Mouse (Mus musculus) embryonic facial prominence, embryonic 14.5 days (tissue): ENCODE measurements around the gene Ccdc106. TPM values are rescaled to one million over a fixed set of nuclear protein-coding genes. Genes with fewer than 3 reads are reported as not detected.

Experiments used
- ATAC-seq: fragments of 200-750 bp; cut with Nextera tagmentation; 2 replicates; pipeline ENCODE4 v1.8.0; 2017; ENCODE audit warnings: low read depth, moderate number of reproducible peaks, moderate TSS enrichment
- DNase-seq: peaks from one replicate; pipeline ENCODE4 v3.0.0-alpha.2; 2015; ENCODE audit warnings: low spot score
- H3K27ac ChIP-seq: fragments of 300-500 bp; sonication (generic); replicated peaks from 2 replicates; pipeline ENCODE4 v1.5.1; 2014; ENCODE audit warnings: low read depth, mild to moderate bottlenecking, low read length, moderate library complexity
- H3K27me3 ChIP-seq: fragments of 300-500 bp; sonication (generic); replicated peaks from 2 replicates; pipeline ENCODE4 v1.6.1; 2014; ENCODE audit warnings: low read length; ENCODE audit not compliant: control insufficient read depth, insufficient read depth
- H3K36me3 ChIP-seq: fragments of 300-500 bp; sonication (generic); 2 replicates; pipeline ENCODE4 v1.6.1; 2014; ENCODE audit warnings: low read length, mixed read lengths; ENCODE audit not compliant: control insufficient read depth, insufficient read depth
- H3K4me1 ChIP-seq: fragments of 300-500 bp; sonication (generic); 2 replicates; pipeline ENCODE4 v1.6.1; 2014; ENCODE audit warnings: antibody characterized with exemption, low read length; ENCODE audit not compliant: control insufficient read depth, insufficient read depth
- H3K4me2 ChIP-seq: fragments of 300-500 bp; sonication (generic); 2 replicates; pipeline ENCODE4 v1.6.1; 2014; ENCODE audit warnings: low read depth, mild to moderate bottlenecking, low read length, moderate library complexity, mixed read lengths
- H3K4me3 ChIP-seq: fragments of 300-500 bp; sonication (generic); 2 replicates; pipeline ENCODE4 v1.5.1; 2014; ENCODE audit warnings: low read depth, mild to moderate bottlenecking, low read length
- H3K9ac ChIP-seq: fragments of 300-500 bp; sonication (generic); 2 replicates; pipeline ENCODE4 v1.6.1; 2014; ENCODE audit warnings: low read depth, mild to moderate bottlenecking, low read length, moderate library complexity, mixed read lengths
- H3K9me3 ChIP-seq: fragments of 300-500 bp; sonication (generic); 2 replicates; pipeline ENCODE4 v1.6.1; 2016; ENCODE audit warnings: low read length; ENCODE audit not compliant: control insufficient read depth
- WGBS: fragments of 180-500 bp; shearing (Covaris S2); extraction: QIAGEN DNeasy Blood & Tissue Kit; methylation state at CpG from one replicate; pipeline ENCODE4 v1.1.7; 2014; 5-methylcytosine and 5-hydroxymethylcytosine counted together
- polyA plus RNA-seq: library from polyadenylated mRNA; unstranded; fragments of >200 nt; fragmentation: Nextera tagmentation; extraction: Ambion mirVana; gene quantifications from 2 replicates; pipeline ENCODE4 v1.2.1, GENCODE M21; 2014

Ccdc106 gene
- polyA plus RNA-seq, 1 experiment from 2014 or later, result 21.6 TPM

GRCm38 (mm10) chr7:5036136-5036535, 15.8 kb downstream of the Ccdc106 start:
- ATAC-seq (no peak), DNase-seq (no peak)
- WGBS, result 95% methylated on average over 9 of the region's 9 CpGs
- Histone ChIP-seq H3K36me3 (peaks cover 60% of the 10 kb centered on the region), H3K4me1 (peaks cover 6% of the 10 kb centered on the region; the same call in 1 of the 2 replicates), H3K4me3 (no peak overlapping the region), H3K4me2 (no peak overlapping the region), H3K9ac (no peak overlapping the region), H3K9me3 (peaks cover 14% of the 10 kb centered on the region), H3K27ac (no peak overlapping the region), H3K27me3 (no peaks in the 10 kb centered on the region)

- no peak overlapping the region for H3K9ac ChIP-seq
- 96% methylated on average over 7 of the region's 7 CpGs for WGBS
- H3K9me3 ChIP-seq, result peaks cover 5% of the 10 kb centered on the region
- peaks cover 6% of the 10 kb centered on the region; the same call in 1 of the 2 replicates for H3K4me1 ChIP-seq
- H3K27me3 ChIP-seq, result no peaks in the 10 kb centered on the region
- DNase-seq, result no peak
- no peak overlapping the region for H3K27ac ChIP-seq
- no peak overlapping the region; the same call in 1 of the 2 replicates for H3K4me2 ChIP-seq
- ATAC-seq, result no peak
- no peak overlapping the region for H3K4me3 ChIP-seq
- H3K36me3 ChIP-seq, result peaks cover 51% of the 10 kb centered on the region
Observed at GRCm38 (mm10) chr7:5037026-5037425, 16.7 kb downstream of the Ccdc106 start.

GRCm38 (mm10) chr7:5037467-5037866, 17.1 kb downstream of the Ccdc106 start:
- WGBS, result 90% methylated on average over 8 of the region's 8 CpGs
- Histone ChIP-seq H3K4me3 (peak overlapping the region; percentile 71), H3K4me1 (peaks cover 6% of the 10 kb centered on the region; the same call in 1 of the 2 replicates), H3K9me3 (peaks cover under 1% of the 10 kb centered on the region; the same call in 1 of the 2 replicates), H3K9ac (no peak overlapping the region; the same call in 1 of the 2 replicates), H3K36me3 (peaks cover 47% of the 10 kb centered on the region), H3K27me3 (no peaks in the 10 kb centered on the region), H3K27ac (peak overlapping the region; percentile 97; the same call in 1 of the 2 replicates), H3K4me2 (peak overlapping the region; percentile 65)
- DNase-seq, result no peak
- ATAC-seq, result no peak

GRCm38 (mm10) chr7:5038109-5038732, 17.9 kb downstream of the Ccdc106 start, which contains the start of gene Zfp784:
TSS of gene Zfp784 (minus strand) at chr7:5038446.
- WGBS, result under 1% methylated on average over 47 of the region's 48 CpGs
- H3K36me3 ChIP-seq, result peaks cover 39% of the 10 kb centered on the region
- H3K9me3 ChIP-seq, result no peaks in the 10 kb centered on the region
- H3K27me3 ChIP-seq, result no peaks in the 10 kb centered on the region
- peak; percentile 97 for ATAC-seq
- peak within 1 kb of the TSS; percentile 97 for H3K27ac ChIP-seq
- peak within 1 kb of the TSS; percentile 78 for H3K9ac ChIP-seq
- peaks cover 6% of the 10 kb centered on the region; the same call in 1 of the 2 replicates for H3K4me1 ChIP-seq
- DNase-seq, result peak; percentile 95
- peak within 1 kb of the TSS; percentile 65 for H3K4me2 ChIP-seq
- peak within 1 kb of the TSS; percentile 71 for H3K4me3 ChIP-seq

- DNase-seq, result no peak
- no peak for ATAC-seq
- Histone ChIP-seq H3K4me3 (peak overlapping the region; percentile 71), H3K9ac (peak overlapping the region; percentile 78), H3K27ac (peak overlapping the region; percentile 97), H3K27me3 (no peaks in the 10 kb centered on the region), H3K4me2 (peak overlapping the region; percentile 65), H3K36me3 (peaks cover 32% of the 10 kb centered on the region), H3K4me1 (peaks cover 6% of the 10 kb centered on the region; the same call in 1 of the 2 replicates), H3K9me3 (no peaks in the 10 kb centered on the region)
- 31% methylated on average over 5 of the region's 5 CpGs for WGBS
Observed at GRCm38 (mm10) chr7:5038940-5039339, 18.6 kb downstream of the Ccdc106 start.

GRCm38 (mm10) chr7:5044981-5045380, 24.6 kb downstream of the Ccdc106 start:
- no peak overlapping the region for H3K9ac ChIP-seq
- ATAC-seq, result no peak
- no peaks in the 10 kb centered on the region for H3K4me1 ChIP-seq
- WGBS, result 72% methylated on average over 2 of the region's 2 CpGs
- no peak for DNase-seq
- H3K36me3 ChIP-seq, result 0 out of 2 replicates have a peak, but pooled peaks cover 4% of the 10 kb centered on the region
- no peak overlapping the region for H3K4me3 ChIP-seq
- no peaks in the 10 kb centered on the region for H3K27me3 ChIP-seq
- H3K27ac ChIP-seq, result no peak overlapping the region
- H3K9me3 ChIP-seq, result no peaks in the 10 kb centered on the region
- no peak overlapping the region for H3K4me2 ChIP-seq

GRCm38 (mm10) chr7:5046112-5046511, 25.8 kb downstream of the Ccdc106 start:
- H3K4me3 ChIP-seq, result no peak overlapping the region
- H3K9ac ChIP-seq, result no peak overlapping the region
- DNase-seq (no peak), ATAC-seq (no peak)
- 73% methylated on average over 2 of the region's 2 CpGs for WGBS
- H3K9me3 ChIP-seq, result no peaks in the 10 kb centered on the region
- H3K4me2 ChIP-seq, result no peak overlapping the region
- H3K27ac ChIP-seq, result no peak overlapping the region
- H3K4me1 ChIP-seq, result peaks cover 5% of the 10 kb centered on the region
- H3K27me3 ChIP-seq, result no peaks in the 10 kb centered on the region
- H3K36me3 ChIP-seq, result no peaks in the 10 kb centered on the region

GRCm38 (mm10) chr7:5047313-5047712, 27.0 kb downstream of the Ccdc106 start:
- H3K4me3 ChIP-seq, result no peak overlapping the region
- WGBS, result 36% methylated on average over 2 of the region's 2 CpGs
- H3K36me3 ChIP-seq, result no peaks in the 10 kb centered on the region
- ATAC-seq, result no peak
- 0 out of 2 replicates have a peak, but pooled peaks cover 7% of the 10 kb centered on the region for H3K27me3 ChIP-seq
- no peak overlapping the region for H3K9ac ChIP-seq
- H3K4me1 ChIP-seq, result peaks cover 10% of the 10 kb centered on the region
- H3K27ac ChIP-seq, result no peak overlapping the region
- H3K4me2 ChIP-seq, result no peak overlapping the region
- DNase-seq, result peak; percentile 38
- H3K9me3 ChIP-seq, result no peaks in the 10 kb centered on the region
